Mouse (Mus musculus) thymus, postnatal 25 days (tissue): ENCODE results near the gene Cspg5.

Experiments used
- DNase-seq: peaks from one replicate; pipeline ENCODE4 v3.0.0; 2022

Cspg5 gene

GRCm38 (mm10) chr9:110243221-110243833 lies at the start of gene Cspg5:
Cspg5 (plus strand) TSS chr9:110243783.
- DNase-seq: no peak

DNA sequence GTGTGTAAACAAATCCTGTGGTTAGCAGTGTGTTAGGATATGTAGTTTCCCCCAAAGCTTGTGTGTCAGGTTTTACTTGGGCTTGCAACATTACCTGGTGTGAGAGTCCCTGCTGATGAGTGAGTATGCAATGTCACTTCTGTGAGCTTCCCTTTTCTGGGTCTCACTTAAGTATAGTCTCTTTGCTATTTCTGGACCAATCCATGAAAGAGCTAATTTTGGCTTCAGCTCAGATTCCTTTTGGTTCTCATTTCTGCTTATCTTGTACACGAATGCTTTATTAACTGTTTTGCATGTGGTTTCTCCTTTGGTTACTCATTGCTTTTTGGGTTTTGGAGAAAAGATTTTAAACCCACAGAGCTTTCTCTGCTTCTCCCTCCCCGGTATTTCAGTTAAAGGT lies 43.7 kb upstream of the Cspg5 start:
- no peak for DNase-seq

DNA sequence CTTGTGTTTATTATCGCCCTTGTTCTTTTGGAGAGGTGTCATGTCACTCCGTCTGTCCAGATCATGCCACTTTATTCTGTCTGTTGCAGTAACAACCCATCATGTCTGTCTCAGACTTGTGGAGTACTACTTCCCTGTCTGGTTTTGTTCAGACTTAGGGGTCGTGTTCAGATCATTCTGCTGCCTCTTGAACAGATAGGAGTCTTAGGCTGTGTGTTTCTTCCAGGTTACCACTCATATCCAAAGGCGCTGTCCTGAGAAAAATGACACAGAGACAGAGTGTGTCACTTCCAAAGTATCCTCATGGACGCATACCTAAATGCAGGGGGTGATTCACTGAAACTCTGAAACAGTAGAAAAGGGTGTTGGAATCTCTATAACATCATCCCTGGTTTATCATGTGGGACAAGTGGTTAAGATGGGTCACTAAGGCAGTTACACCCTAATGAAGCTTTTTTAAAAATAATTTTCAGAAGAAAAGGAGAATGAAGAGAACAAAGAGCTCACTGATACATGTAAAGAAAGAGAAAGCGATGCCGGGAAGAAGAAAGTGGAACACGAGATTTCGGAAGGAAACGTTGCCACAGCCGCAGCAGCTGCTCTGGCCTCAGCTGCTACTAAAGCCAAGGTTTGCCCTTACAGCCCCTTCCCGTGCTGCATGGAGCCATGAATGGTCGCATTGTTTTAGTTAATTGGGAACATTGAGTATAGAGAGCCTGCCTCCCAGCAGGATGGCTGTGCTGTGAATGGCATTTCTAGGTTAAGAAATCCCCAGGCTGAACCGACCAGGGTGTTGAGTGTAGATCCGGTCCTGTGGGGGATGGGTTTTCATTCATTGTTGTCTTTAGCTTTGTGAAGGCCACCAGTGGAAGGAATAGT lies 37.8 kb upstream of the Cspg5 start:
- no peak for DNase-seq

GRCm38 (mm10) chr9:110206437-110206836 lies 37.1 kb upstream of the Cspg5 start:
- no peak for DNase-seq

GRCm38 (mm10) chr9:110208265-110208664 lies 35.3 kb upstream of the Cspg5 start:
- no peak for DNase-seq

DNA sequence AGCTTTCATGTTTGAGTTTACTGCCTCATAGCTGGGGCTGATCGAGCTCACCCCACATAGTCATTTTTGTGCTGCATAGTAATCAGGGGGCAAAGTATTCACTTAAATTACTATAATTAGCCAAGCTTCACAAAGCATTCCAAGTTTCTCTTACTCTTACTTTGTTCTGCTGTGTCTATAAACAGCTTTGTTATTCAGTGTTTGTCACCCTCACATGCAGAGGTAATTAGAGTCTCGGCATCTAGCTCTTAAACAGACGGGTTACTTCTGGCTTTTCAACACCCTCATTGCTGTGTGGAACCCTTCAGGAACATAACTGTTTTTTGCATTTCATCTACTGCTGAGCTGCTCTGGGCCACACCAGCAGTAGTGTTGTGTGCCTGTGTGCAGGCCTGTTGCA lies 34.6 kb upstream of the Cspg5 start:
- DNase-seq: no peak

- no peak for DNase-seq
Observed at GRCm38 (mm10) chr9:110224273-110224672, 19.3 kb upstream of the Cspg5 start.

GRCm38 (mm10) chr9:110226191-110226590 lies 17.4 kb upstream of the Cspg5 start:
- DNase-seq: no peak

DNA sequence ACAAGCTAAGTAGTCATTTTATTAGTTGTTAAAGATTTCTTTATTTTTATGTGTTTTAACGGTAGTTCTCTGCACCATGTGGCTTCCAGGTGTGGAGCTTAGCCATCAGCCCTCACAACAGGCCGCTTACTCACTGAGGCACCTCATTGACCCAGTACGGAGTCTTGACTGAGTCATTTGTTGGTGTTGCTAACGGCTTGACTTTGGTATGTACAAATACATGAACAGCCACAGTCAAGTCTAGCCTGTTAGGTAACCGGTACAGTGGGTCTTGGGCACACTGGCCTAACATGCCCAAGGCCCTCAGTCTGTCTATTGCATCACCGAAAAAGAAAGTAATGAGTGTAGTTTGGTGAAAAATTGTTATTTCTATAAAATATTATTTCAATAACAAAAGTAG lies 14.9 kb upstream of the Cspg5 start:
- no peak for DNase-seq

DNA sequence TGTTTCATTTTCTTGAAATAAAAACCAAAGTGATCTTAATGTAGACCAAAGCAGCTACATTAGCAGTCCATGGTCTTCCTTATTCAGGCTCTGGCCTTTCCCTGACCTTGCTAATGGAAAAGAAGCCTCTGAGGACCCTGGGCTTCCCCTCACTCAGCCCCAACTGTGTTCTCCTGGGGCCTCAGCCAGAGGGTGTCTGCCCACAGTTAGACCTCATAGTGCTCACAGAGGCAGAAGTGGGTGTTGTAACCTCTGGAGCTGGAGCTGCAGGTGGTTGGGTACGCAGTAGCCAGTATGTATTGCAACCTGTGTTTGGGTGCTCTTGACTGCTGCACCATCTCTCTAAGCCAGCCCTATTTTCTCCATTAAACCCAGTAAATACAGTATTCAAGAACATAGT lies 14.5 kb upstream of the Cspg5 start:
- no peak for DNase-seq

DNA sequence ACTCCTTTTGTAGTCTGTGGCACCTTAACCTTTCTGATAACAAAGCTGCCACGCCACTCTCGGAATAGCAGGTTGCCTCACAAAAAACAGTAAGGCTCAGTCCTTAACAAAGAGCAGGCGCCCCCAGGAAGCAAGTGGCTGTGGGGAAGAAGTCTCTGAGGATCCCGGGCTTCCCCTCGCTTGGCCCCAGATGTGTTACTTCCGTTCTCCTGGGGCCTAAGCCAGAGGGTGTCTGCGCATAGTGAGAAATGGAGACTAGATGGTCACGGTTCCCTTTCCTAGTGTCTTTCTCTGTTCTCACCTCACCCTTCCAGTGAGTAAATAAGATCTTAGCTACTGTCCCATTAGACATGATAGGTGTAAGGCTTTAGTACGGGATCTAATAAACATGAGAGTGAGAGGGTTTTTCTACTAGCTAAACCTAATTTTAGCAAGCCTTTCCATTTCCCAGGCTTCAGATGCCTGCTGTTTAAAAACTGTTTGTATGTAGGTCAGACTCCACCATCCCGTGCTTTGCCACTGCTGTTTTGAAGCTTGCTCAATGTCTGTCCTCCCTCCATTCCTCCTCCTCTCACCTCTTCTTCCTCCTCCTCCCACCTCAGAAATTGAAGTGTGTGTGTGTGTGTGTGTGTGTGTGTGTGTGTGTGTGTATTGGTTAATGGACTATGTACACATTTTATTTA lies 13.9 kb upstream of the Cspg5 start:
- no peak for DNase-seq

DNA sequence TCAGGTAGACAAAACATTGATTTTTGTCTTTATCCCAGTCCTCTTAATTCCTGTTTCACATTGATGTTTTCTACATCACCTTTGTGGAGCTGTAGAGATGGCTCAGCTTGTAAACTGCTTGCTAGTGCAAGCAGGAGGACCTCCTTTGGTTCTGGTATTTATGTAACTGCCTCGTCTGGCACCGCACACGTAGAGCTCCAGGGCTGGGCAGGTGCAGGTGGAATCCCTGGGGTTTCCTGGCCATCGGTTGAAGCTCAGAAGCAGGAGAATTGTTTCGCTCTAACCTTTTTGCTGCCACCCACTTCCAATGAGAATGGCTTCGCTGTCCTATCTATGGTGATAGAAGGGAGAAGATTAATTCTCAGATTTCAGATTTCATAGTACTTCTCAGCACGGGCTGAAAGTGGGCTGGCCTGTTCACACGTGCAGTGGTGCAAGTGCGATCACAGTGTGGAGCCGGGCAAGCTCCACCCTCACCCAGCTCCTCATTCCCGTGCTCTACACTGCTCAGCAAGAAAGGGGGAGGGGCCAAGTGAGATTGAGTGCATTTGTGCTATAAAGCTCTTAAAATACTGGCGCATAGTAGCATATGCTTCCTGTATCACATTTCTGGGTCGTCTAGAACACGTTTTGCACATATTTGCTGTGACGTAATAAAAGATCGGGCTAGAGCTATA lies 13.1 kb upstream of the Cspg5 start:
- no peak for DNase-seq

DNA sequence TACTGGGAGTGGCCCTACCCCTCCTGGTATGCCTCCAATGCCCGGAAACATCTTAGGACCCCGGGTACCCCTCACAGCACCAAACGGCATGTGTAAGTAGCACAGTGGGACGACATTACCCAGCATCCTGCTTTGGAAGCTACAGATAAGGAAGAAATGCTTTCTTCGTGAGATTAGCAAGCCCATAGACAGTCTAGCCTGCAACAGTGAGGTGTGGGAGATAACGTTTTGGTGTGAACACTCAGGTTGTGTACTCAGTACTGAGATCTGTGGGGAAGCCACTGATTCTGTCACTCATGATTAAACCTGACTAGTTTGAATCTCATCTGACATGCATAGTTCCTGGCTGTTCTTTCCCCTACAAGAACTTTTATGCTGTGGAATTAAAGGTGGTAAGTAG lies 8.6 kb upstream of the Cspg5 start:
- DNase-seq: no peak

DNA sequence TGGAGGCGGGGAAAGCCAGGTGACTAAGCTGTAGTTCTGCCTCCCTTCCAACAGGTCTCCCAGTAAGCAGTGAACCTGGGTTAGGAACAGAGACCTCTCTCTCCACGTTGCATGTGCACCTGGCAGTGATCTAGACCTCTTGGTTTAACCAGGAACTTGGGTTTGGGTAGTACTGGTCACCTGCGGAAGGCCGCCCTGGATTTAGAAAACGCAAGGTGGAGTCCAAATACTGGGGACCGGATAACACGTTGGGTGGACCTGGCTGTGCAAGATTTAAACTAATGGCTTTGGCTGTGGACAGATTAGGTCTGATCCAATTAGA lies 945 bp downstream of the Cspg5 start:
- DNase-seq: no peak

GRCm38 (mm10) chr9:110244889-110245589 lies 1.5 kb downstream of the Cspg5 start:
- DNase-seq: peak; percentile 24

- DNase-seq: peak; percentile 20
Observed at GRCm38 (mm10) chr9:110245590-110246320, 2.2 kb downstream of the Cspg5 start.

DNA sequence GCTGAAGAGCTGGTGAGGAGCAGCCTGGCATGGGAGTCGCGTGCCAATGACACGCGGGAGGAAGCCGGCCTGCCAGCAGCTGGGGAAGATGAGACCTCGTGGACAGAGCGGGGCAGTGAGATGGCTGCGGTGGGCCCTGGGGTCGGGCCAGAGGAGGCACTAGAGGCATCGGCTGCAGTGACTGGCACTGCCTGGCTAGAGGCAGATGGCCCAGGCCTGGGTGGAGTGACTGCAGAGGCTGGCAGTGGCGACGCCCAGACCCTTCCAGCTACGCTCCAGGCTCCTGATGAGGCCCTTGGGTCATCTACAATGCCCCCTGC lies 2.7 kb downstream of the Cspg5 start:
- no peak for DNase-seq

GRCm38 (mm10) chr9:110247049-110247448 lies 3.5 kb downstream of the Cspg5 start:
- DNase-seq: no peak

- no peak for DNase-seq
Observed at GRCm38 (mm10) chr9:110248861-110249260, 5.3 kb downstream of the Cspg5 start.

- no peak for DNase-seq
Observed at GRCm38 (mm10) chr9:110249823-110250543, 6.4 kb downstream of the Cspg5 start.

DNA sequence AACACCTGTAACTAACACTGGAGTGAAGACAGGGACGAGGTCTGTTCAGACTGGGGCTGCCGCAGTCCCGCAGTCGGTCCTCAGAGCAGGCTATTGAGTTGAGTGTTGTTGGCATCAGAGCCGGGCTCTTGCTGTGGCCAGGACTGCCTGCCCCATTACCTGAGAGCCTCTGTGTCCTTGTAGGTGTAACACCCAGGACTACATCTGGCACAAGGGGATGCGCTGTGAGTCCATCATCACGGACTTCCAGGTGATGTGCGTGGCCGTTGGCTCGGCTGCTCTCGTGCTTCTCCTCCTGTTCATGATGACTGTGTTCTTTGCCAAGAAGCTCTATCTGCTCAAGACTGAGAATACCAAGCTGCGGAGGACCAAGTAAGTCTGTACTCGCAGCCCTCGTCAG lies 7.2 kb downstream of the Cspg5 start:
- no peak for DNase-seq
